Mouse (Mus musculus): ENCODE measurements around the gene Tm6sf1.

GRCm38 (mm10) chr7:81872493-81873013 lies 13.8 kb downstream of the Tm6sf1 start:
- no peak for TF ChIP-seq POLR2A (IDR thresholded peaks at IDR 0.05; ENCODE audit: low read depth, low read length)
- TF ChIP-seq CTCF (IDR thresholded peaks at IDR 0.05; ENCODE audit: borderline replicate concordance, insufficient read depth, low read length), result no peak
